26 mouse cellular contexts compared by ENCODE assay signal in genomic region chr1:165190571-165191273, GRCm38 (mm10). TPM values are rescaled to one million over a fixed set of nuclear protein-coding genes. Genes with fewer than 3 reads are reported as not detected.
A peak's percentile ranks its signal among the peaks of the same experiment; 100 is the strongest.
DNase-seq lines count a peak whose midpoint lies in the region; ATAC-seq and TF ChIP-seq lines count a peak whose summit lies in the region.
"Had no signal": no experiment of that assay in that cellular context is flagged by ENCODE, and none has a peak within 500 bp of the region (broad histone marks: within the 10 kb centered on the region; RNA-seq: fewer than 3 reads in every experiment).

No protein-coding gene starts in this region.

- no peak overlapping the region for H3K9ac ChIP-seq in heart, adult 2 months (ENCODE audit: low read depth, low read length)
- no peak overlapping the region for H3K9ac ChIP-seq in heart, postnatal 0 days (replicated peaks; ENCODE audit: low read depth, low read length)
- H3K9ac ChIP-seq: hindbrain, embryonic 12.5 days; liver, embryonic 14.5 days; lung, embryonic 15.5 days; midbrain, embryonic 12.5 days; neural tube, embryonic 12.5 days had no signal

- H3K4me3 ChIP-seq in heart, adult 2 months = no peak overlapping the region
- no peak overlapping the region for H3K4me3 ChIP-seq in heart, postnatal 0 days (ENCODE audit: low read depth, low read length)
- H3K4me3 ChIP-seq in cerebellum, adult 2 months (replicated peaks; ENCODE audit: insufficient read depth, low read depth, low read length) = no peak overlapping the region
- H3K4me3 ChIP-seq: hindbrain, embryonic 12.5 days; lung, embryonic 15.5 days; midbrain, embryonic 12.5 days; neural tube, embryonic 12.5 days had no signal

- H3K4me2 ChIP-seq in heart, postnatal 0 days (ENCODE audit: low read depth, low read length) = 0 out of 2 replicates have a peak overlapping the region, but pooled peaks have one; percentile 47
- H3K4me2 ChIP-seq: hindbrain, embryonic 12.5 days; lung, embryonic 15.5 days; midbrain, embryonic 12.5 days; neural tube, embryonic 12.5 days had no signal

- TF ChIP-seq POLR2A in heart, adult 2 months (IDR thresholded peaks at IDR 0.05; ENCODE audit: insufficient read depth, low read depth, low read length) = no peak
- TF ChIP-seq POLR2A in cerebellum, adult 2 months (IDR thresholded peaks at IDR 0.05; ENCODE audit: borderline replicate concordance, insufficient read depth, low read length) = no peak

- H3K9me3 ChIP-seq in heart, postnatal 0 days (replicated peaks; ENCODE audit: control insufficient read depth, low read length) = no peaks in the 10 kb centered on the region
- H3K9me3 ChIP-seq: hindbrain, embryonic 12.5 days; lung, embryonic 15.5 days; midbrain, embryonic 12.5 days; neural tube, embryonic 12.5 days had no signal

- no peaks in the 10 kb centered on the region for H3K27me3 ChIP-seq in heart, adult 2 months (ENCODE audit: control insufficient read depth, insufficient read depth, low read length)
- no peaks in the 10 kb centered on the region for H3K27me3 ChIP-seq in heart, postnatal 0 days (ENCODE audit: control insufficient read depth, insufficient read depth, low read length)
- no peaks in the 10 kb centered on the region for H3K27me3 ChIP-seq in cerebellum, adult 2 months (ENCODE audit: control insufficient read depth, insufficient read depth, low read length)
- H3K27me3 ChIP-seq: lung, embryonic 15.5 days had no signal

- peak; percentile 90 for DNase-seq in heart, adult 11 months
- no peak for DNase-seq in heart, adult 2 months
- no peak for DNase-seq in heart, postnatal 0 days (ENCODE audit: low spot score)
- no peak for DNase-seq in heart, postnatal 25 days (ENCODE audit: low spot score)
- peak; percentile 22 for DNase-seq in testis, postnatal 10 days (ENCODE audit: low spot score)
- no peak for DNase-seq in testis, postnatal 14 days (ENCODE audit: low spot score)
- DNase-seq in cerebellum, adult 2 months = no peak
- no peak for DNase-seq in thymus, postnatal 36 days
- DNase-seq: B cell, adult 2 months; cerebellum, adult 8-10 months; kidney, adult 18-20 months; kidney, postnatal 14 days; lung, postnatal 4 days; spleen, adult 18-20 months had no signal

- H3K79me2 ChIP-seq in heart, adult 2 months (replicated peaks; ENCODE audit: control insufficient read depth, insufficient read depth, low read length) = peaks cover 2% of the 10 kb centered on the region; the same call in 1 of the 2 replicates

- H3K4me1 ChIP-seq in heart, adult 2 months (ENCODE audit: control insufficient read depth, insufficient read depth, low read length) = peaks cover 9% of the 10 kb centered on the region
- peaks cover 25% of the 10 kb centered on the region for H3K4me1 ChIP-seq in heart, postnatal 0 days (ENCODE audit: control insufficient read depth, insufficient read depth)
- no peaks in the 10 kb centered on the region for H3K4me1 ChIP-seq in cerebellum, adult 2 months (ENCODE audit: control insufficient read depth, insufficient read depth, low read length)

- peaks cover 3% of the 10 kb centered on the region; the same call in 1 of the 2 replicates for H3K36me3 ChIP-seq in heart, adult 2 months (ENCODE audit: control insufficient read depth, insufficient read depth, low read length)
- H3K36me3 ChIP-seq in heart, postnatal 0 days (replicated peaks; ENCODE audit: control insufficient read depth, insufficient read depth, low read length) = peaks cover 10% of the 10 kb centered on the region; the same call in 1 of the 2 replicates
- H3K36me3 ChIP-seq: hindbrain, embryonic 12.5 days; lung, embryonic 15.5 days; midbrain, embryonic 12.5 days; neural tube, embryonic 12.5 days had no signal

- no peak overlapping the region; the same call in 1 of the 2 replicates for H3K27ac ChIP-seq in heart, adult 2 months
- peak overlapping the region; percentile 78; the same call in 1 of the 2 replicates for H3K27ac ChIP-seq in heart, postnatal 0 days (ENCODE audit: low read depth)
- H3K27ac ChIP-seq in cerebellum, adult 2 months (ENCODE audit: insufficient read depth, low read length) = no peak overlapping the region
- H3K27ac ChIP-seq: hindbrain, embryonic 12.5 days; liver, embryonic 14.5 days; lung, embryonic 15.5 days; midbrain, embryonic 12.5 days; neural tube, embryonic 12.5 days had no signal

- intact Hi-C loops in heart, adult 2 months (cut with DNase I) = no loop called here
- intact Hi-C loops in heart, postnatal 25 days (cut with DNase I) = no loop called here

- TF ChIP-seq EP300 in heart, adult 2 months (IDR thresholded peaks at IDR 0.05; ENCODE audit: insufficient read depth, low read depth, low read length) = no peak
- TF ChIP-seq EP300 in heart, postnatal 0 days (IDR thresholded peaks at IDR 0.05; ENCODE audit: low read depth) = no peak

- no peak for ATAC-seq in heart, postnatal 0 days (ENCODE audit: insufficient read depth, low read depth)
- ATAC-seq: forebrain, embryonic 14.5 days had no signal

- WGBS in heart, adult 2 months = 88% methylated on average over 10 of the region's 10 CpGs
- WGBS in heart, postnatal 0 days = 85% methylated on average over 10 of the region's 10 CpGs
- WGBS in cerebellum, adult 2 months = 78% methylated on average over 10 of the region's 10 CpGs

- no peak for TF ChIP-seq CTCF in heart, adult 2 months (IDR thresholded peaks at IDR 0.05)
- TF ChIP-seq CTCF in heart, postnatal 0 days (IDR thresholded peaks at IDR 0.05; ENCODE audit: low read depth) = no peak
- no peak for TF ChIP-seq CTCF in cerebellum, adult 2 months (IDR thresholded peaks at IDR 0.05; ENCODE audit: borderline replicate concordance, insufficient read depth, low read depth, low read length)

RNA-seq across cellular contexts. Expression of gene Sft2d2, which starts 3.5 kb away (rescaled TPM):
- total RNA-seq in heart, adult 2 months (2021) = 10 to 100 TPM; 14.1 to 14.9 TPM
- polyA plus RNA-seq in heart, adult 2 months (2012; rRNA removed) = 19.7 and 33.9 TPM in 2 replicates
- total RNA-seq in heart, postnatal 0 days (2014; rRNA removed; ENCODE audit: low replicate concordance) = 21.2 and 34.7 TPM in 2 replicates
- 11.6 and 11.9 TPM in 2 replicates for polyA plus RNA-seq in heart, postnatal 0 days (2015; fragmentation: Nextera tagmentation; extraction: Ambion mirVana)
- 10 to 100 TPM; 12.4 to 13.5 TPM for total RNA-seq in heart, postnatal 25 days (2021)
- 11.3 and 12.0 TPM in 2 replicates for polyA plus RNA-seq in cerebellum, adult 2 months (2012; rRNA removed)

RNA-seq across cellular contexts. Expression of gene Tbx19, which starts 30.1 kb away (rescaled TPM):
- total RNA-seq in heart, adult 2 months (2021) = not detected
- polyA plus RNA-seq in heart, adult 2 months (2012; rRNA removed) = not detected in 2 replicates
- total RNA-seq in heart, postnatal 0 days (2014; rRNA removed; ENCODE audit: low replicate concordance) = not detected in 2 replicates
- not detected in 2 replicates for polyA plus RNA-seq in heart, postnatal 0 days (2015; fragmentation: Nextera tagmentation; extraction: Ambion mirVana)
- total RNA-seq in heart, postnatal 25 days (2021) = not detected
- polyA plus RNA-seq in cerebellum, adult 2 months (2012; rRNA removed) = not detected in 2 replicates
- total RNA-seq: adrenal gland, adult 18-20 months; adrenal gland, postnatal 4 days; layer of hippocampus, adult 8-10 months; left cerebral cortex, adult 18-20 months; monocyte, adult 5-6 weeks had no signal
- polyA plus RNA-seq: embryonic facial prominence, embryonic 11.5 days; hindbrain, embryonic 12.5 days; midbrain, embryonic 12.5 days; neural tube, embryonic 12.5 days had no signal

RNA-seq across cellular contexts. Expression of gene Tiprl, which starts 46.1 kb away (rescaled TPM):
- 10 to 100 TPM; 36.1 to 37.2 TPM for total RNA-seq in heart, adult 2 months (2021)
- 17.6 and 22.5 TPM in 2 replicates for polyA plus RNA-seq in heart, adult 2 months (2012; rRNA removed)
- 11.7 and 24.8 TPM in 2 replicates for total RNA-seq in heart, postnatal 0 days (2014; rRNA removed; ENCODE audit: low replicate concordance)
- polyA plus RNA-seq in heart, postnatal 0 days (2015; fragmentation: Nextera tagmentation; extraction: Ambion mirVana) = 84.7 and 85.5 TPM in 2 replicates
- 10 to 100 TPM; 33.9 to 38.4 TPM for total RNA-seq in heart, postnatal 25 days (2021)
- polyA plus RNA-seq in cerebellum, adult 2 months (2012; rRNA removed) = 49.4 and 52.2 TPM in 2 replicates

Comparison
In these comparisons a context has a peak if more than half of its experiments do, and no peak if none do; other contexts are left out.
1. DNase-seq: peak in heart, adult 11 months (single experiment) and testis, postnatal 10 days (single experiment); none in heart, adult 2 months (0 of 2), heart, postnatal 0 days (single experiment), heart, postnatal 25 days (single experiment), testis, postnatal 14 days (single experiment), cerebellum, adult 2 months (0 of 2) and thymus, postnatal 36 days (0 of 2).